Mouse (Mus musculus): ENCODE results near the gene Hs3st2. TPM values are rescaled to one million over a fixed set of nuclear protein-coding genes. Genes with fewer than 3 reads are reported as not detected.

The Hs3st2 gene
- polyA plus RNA-seq, 1 experiment from 2014 or later = 0.22 TPM

DNA sequence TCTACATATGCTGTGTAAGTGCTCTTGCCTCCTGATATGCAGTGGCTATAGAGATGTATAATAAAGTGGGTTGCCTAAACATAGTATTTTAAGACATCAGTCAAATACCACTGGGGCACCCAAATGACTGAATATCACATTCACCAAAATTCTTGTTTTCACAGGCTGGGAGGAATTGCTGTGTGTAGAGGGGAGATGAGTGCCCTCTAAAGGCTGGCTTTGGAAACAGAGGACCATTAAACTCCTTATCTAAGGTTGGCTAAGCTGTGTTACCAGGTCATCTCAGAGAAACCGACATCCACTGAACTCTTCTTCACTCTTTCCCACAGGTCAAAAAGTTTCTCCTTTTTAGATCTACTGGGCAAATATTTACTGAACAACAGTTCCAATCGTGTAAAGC, 150.8 kb downstream of the Hs3st2 start:
- TF ChIP-seq CTCF (IDR thresholded peaks at IDR 0.05; ENCODE audit: low read depth) = no peak; the same call in 1 of the 2 replicates
- H3K36me3 ChIP-seq (ENCODE audit: insufficient read depth) = no peaks in the 10 kb centered on the region
- no peak for DNase-seq
- H3K4me3 ChIP-seq (ENCODE audit: low read depth, low read length) = no peak overlapping the region
- WGBS = 32% methylated on average over 2 of the region's 2 CpGs
- H3K4me1 ChIP-seq (ENCODE audit: insufficient read depth) = no peaks in the 10 kb centered on the region
- ATAC-seq (ENCODE audit: insufficient read depth) = no peak
- no peak overlapping the region for H3K4me2 ChIP-seq
- H3K27ac ChIP-seq (ENCODE audit: low read depth) = no peak overlapping the region
- no peaks in the 10 kb centered on the region for H3K27me3 ChIP-seq (ENCODE audit: insufficient read depth, low read length)
- H3K9ac ChIP-seq = no peak overlapping the region
- H3K9me3 ChIP-seq (ENCODE audit: low read depth, low read length) = no peaks in the 10 kb centered on the region

DNA sequence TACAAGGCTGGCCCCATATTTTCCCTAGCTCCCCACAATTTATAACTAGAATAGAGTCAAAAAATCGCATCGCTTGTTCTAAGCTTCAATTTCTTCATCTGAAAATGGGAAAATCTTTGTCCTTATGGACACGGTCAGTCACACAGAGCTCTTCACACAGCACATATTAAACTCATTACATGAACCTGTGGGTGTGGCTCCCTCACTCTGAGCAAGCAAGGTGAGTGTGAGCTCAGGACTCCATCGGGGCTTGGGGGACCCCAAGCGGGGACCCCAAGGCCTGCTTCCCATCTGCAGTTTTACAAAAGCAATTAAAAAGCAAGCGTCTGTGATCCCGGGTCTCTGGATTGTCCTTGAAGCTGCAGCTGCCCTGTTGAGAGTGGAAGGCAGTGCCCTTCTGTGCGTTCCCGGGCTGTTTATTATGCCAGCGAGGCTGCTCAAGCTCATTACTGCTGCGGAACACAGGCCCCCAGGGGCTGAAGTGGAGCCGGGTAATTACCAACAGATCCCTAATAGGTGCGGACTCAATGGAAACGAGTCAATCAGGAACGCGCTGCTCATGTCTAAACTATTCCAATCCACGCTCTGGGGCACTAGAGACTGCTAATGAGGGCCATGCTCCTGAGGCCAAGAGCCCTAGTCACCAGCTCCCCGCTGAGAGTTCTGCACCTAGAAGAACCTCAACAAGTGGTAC, 157.8 kb downstream of the Hs3st2 start:
- Histone ChIP-seq H3K9ac (no peak overlapping the region), H3K4me2 (no peak overlapping the region), H3K4me3 (ENCODE audit: low read depth, low read length) (no peak overlapping the region), H3K27me3 (ENCODE audit: insufficient read depth, low read length) (no peaks in the 10 kb centered on the region), H3K36me3 (ENCODE audit: insufficient read depth) (no peaks in the 10 kb centered on the region), H3K9me3 (ENCODE audit: low read depth, low read length) (no peaks in the 10 kb centered on the region), H3K4me1 (ENCODE audit: insufficient read depth) (no peaks in the 10 kb centered on the region), H3K27ac (ENCODE audit: low read depth) (no peak overlapping the region)
- DNase-seq (no peak), ATAC-seq (ENCODE audit: insufficient read depth) (no peak)
- WGBS = 80% methylated on average over 18 of the region's 18 CpGs
- no peak for TF ChIP-seq CTCF (IDR thresholded peaks at IDR 0.05; ENCODE audit: low read depth)
